15 mouse cellular contexts compared by ENCODE assay signal in the genomic region with DNA sequence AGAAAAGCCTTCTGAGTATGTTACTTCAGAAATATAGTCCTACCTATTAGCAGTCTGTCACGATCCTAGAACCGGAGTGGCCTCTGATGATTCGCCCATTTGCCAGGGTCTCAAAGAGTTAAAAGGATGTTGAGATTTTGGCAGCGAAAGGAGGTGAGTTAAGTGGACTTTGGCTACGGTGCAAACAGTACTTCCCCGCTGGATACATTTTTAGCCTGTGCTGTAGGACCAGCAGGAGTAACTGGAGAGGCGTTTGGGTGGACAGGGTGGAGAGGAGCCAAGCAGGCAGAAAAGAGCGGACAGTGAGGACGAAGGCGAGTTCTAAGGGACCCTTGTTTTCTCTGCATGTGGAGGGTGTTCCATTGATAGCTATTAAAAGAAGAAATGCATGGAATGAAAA.
A peak's percentile ranks its signal among the peaks of the same experiment; 100 is the strongest.
DNase-seq lines count a peak whose midpoint lies in the region; ATAC-seq lines count a peak whose summit lies in the region.
"Had no signal": no experiment of that assay in that cellular context is flagged by ENCODE, and none has a peak within 500 bp of the region (broad histone marks: within the 10 kb centered on the region; RNA-seq: fewer than 3 reads in every experiment).

No protein-coding gene starts in this region.

- no peak overlapping the region for H3K9ac ChIP-seq in kidney, embryonic 16.5 days (replicated peaks; ENCODE audit: low read length)
- H3K9ac ChIP-seq in heart, embryonic 15.5 days, result no peak overlapping the region
- H3K9ac ChIP-seq in liver, embryonic 13.5 days, result no peak overlapping the region
- no peak overlapping the region for H3K9ac ChIP-seq in forebrain, embryonic 14.5 days (ENCODE audit: low read length)
- H3K9ac ChIP-seq: forebrain, postnatal 0 days; limb, embryonic 15.5 days; neural tube, embryonic 13.5 days had no signal

- H3K27ac ChIP-seq in kidney, embryonic 16.5 days (ENCODE audit: low read length), result no peak overlapping the region
- H3K27ac ChIP-seq in heart, embryonic 15.5 days, result 0 out of 2 replicates have a peak overlapping the region, but pooled peaks have one; percentile 12
- peak overlapping the region; percentile 32; the same call in 1 of the 2 replicates for H3K27ac ChIP-seq in liver, embryonic 13.5 days
- no peak overlapping the region for H3K27ac ChIP-seq in limb, embryonic 10.5 days
- no peak overlapping the region for H3K27ac ChIP-seq in forebrain, embryonic 14.5 days (ENCODE audit: low read depth, low read length)
- H3K27ac ChIP-seq: limb, embryonic 15.5 days; neural tube, embryonic 13.5 days had no signal

- no peak overlapping the region for H3K4me3 ChIP-seq in kidney, embryonic 16.5 days (ENCODE audit: low read length)
- H3K4me3 ChIP-seq in heart, embryonic 15.5 days, result no peak overlapping the region
- no peak overlapping the region for H3K4me3 ChIP-seq in liver, embryonic 13.5 days (replicated peaks)
- no peak overlapping the region for H3K4me3 ChIP-seq in limb, embryonic 10.5 days
- no peak overlapping the region for H3K4me3 ChIP-seq in forebrain, embryonic 14.5 days (ENCODE audit: low read depth, low read length)
- H3K4me3 ChIP-seq: limb, embryonic 15.5 days; neural tube, embryonic 13.5 days had no signal

- H3K4me1 ChIP-seq in kidney, embryonic 16.5 days (ENCODE audit: insufficient read depth, low read length), result peaks cover 6% of the 10 kb centered on the region; the same call in 1 of the 2 replicates
- H3K4me1 ChIP-seq in heart, embryonic 15.5 days (replicated peaks), result peaks cover 27% of the 10 kb centered on the region
- peaks cover 13% of the 10 kb centered on the region for H3K4me1 ChIP-seq in liver, embryonic 13.5 days (replicated peaks)
- H3K4me1 ChIP-seq in limb, embryonic 10.5 days, result peaks cover 20% of the 10 kb centered on the region
- H3K4me1 ChIP-seq in forebrain, embryonic 14.5 days (ENCODE audit: control insufficient read depth, insufficient read depth, low read length), result peaks cover 3% of the 10 kb centered on the region; the same call in 1 of the 2 replicates

- H3K4me2 ChIP-seq in kidney, embryonic 16.5 days (replicated peaks; ENCODE audit: low read depth, low read length), result no peak overlapping the region
- no peak overlapping the region for H3K4me2 ChIP-seq in heart, embryonic 15.5 days
- no peak overlapping the region for H3K4me2 ChIP-seq in liver, embryonic 13.5 days
- no peak overlapping the region for H3K4me2 ChIP-seq in forebrain, embryonic 14.5 days (ENCODE audit: low read length)
- H3K4me2 ChIP-seq: limb, embryonic 15.5 days; neural tube, embryonic 13.5 days had no signal

- H3K9me3 ChIP-seq in kidney, embryonic 16.5 days (ENCODE audit: low read length), result no peaks in the 10 kb centered on the region
- H3K9me3 ChIP-seq in heart, embryonic 15.5 days (replicated peaks), result no peaks in the 10 kb centered on the region
- H3K9me3 ChIP-seq in liver, embryonic 13.5 days (replicated peaks), result no peaks in the 10 kb centered on the region
- no peaks in the 10 kb centered on the region for H3K9me3 ChIP-seq in limb, embryonic 10.5 days (replicated peaks)
- H3K9me3 ChIP-seq in forebrain, embryonic 14.5 days (replicated peaks; ENCODE audit: control insufficient read depth, low read length), result no peaks in the 10 kb centered on the region
- H3K9me3 ChIP-seq: limb, embryonic 15.5 days; neural tube, embryonic 13.5 days had no signal

- DNase-seq in kidney, postnatal 10 days, result peak; percentile 27
- no peak for DNase-seq in liver, embryonic 13.5 days
- DNase-seq in lung, postnatal 4 days, result peak; percentile 25 to 41
- no peak for DNase-seq in thymus, postnatal 14 days
- no peak for DNase-seq in limb, embryonic 10.5 days (ENCODE audit: low spot score)
- DNase-seq in forebrain, embryonic 14.5 days (ENCODE audit: low spot score), result no peak
- DNase-seq: cerebellum, adult 9-11 months; forebrain, postnatal 0 days; midbrain, embryonic 14.5 days; right cerebral cortex, adult 18-20 months had no signal

- 53% methylated on average over 10 of the region's 10 CpGs for WGBS in kidney, embryonic 16.5 days
- 27% methylated on average over 10 of the region's 10 CpGs for WGBS in heart, embryonic 15.5 days
- WGBS in liver, embryonic 13.5 days (ENCODE audit: insufficient replicate concordance), result 54% methylated on average over 10 of the region's 10 CpGs
- WGBS in limb, embryonic 10.5 days, result 73% methylated on average over 10 of the region's 10 CpGs
- WGBS in forebrain, embryonic 14.5 days, result 64% methylated on average over 10 of the region's 10 CpGs

- no peaks in the 10 kb centered on the region for H3K36me3 ChIP-seq in kidney, embryonic 16.5 days (ENCODE audit: insufficient read depth, low read length)
- H3K36me3 ChIP-seq in heart, embryonic 15.5 days, result no peaks in the 10 kb centered on the region
- no peaks in the 10 kb centered on the region for H3K36me3 ChIP-seq in liver, embryonic 13.5 days
- no peaks in the 10 kb centered on the region for H3K36me3 ChIP-seq in limb, embryonic 10.5 days
- H3K36me3 ChIP-seq in forebrain, embryonic 14.5 days (ENCODE audit: control insufficient read depth, insufficient read depth, low read length), result no peaks in the 10 kb centered on the region
- H3K36me3 ChIP-seq: limb, embryonic 15.5 days; neural tube, embryonic 13.5 days had no signal

- ATAC-seq in kidney, embryonic 16.5 days (ENCODE audit: low FRiP score, low TSS enrichment), result no peak
- ATAC-seq in heart, embryonic 15.5 days (replicated peaks; ENCODE audit: insufficient number of reproducible peaks, insufficient read depth, low FRiP score, low read depth), result no peak; the same call in 1 of the 2 replicates
- peak; percentile 51; the same call in 1 of the 2 replicates for ATAC-seq in liver, embryonic 13.5 days (ENCODE audit: low read depth)
- ATAC-seq in forebrain, embryonic 14.5 days, result no peak
- ATAC-seq: forebrain, postnatal 0 days; hindbrain, embryonic 16.5 days had no signal

- no peaks in the 10 kb centered on the region for H3K27me3 ChIP-seq in kidney, embryonic 16.5 days (ENCODE audit: insufficient read depth, low read length)
- no peaks in the 10 kb centered on the region for H3K27me3 ChIP-seq in heart, embryonic 15.5 days
- H3K27me3 ChIP-seq in liver, embryonic 13.5 days, result peaks cover 15% of the 10 kb centered on the region
- H3K27me3 ChIP-seq in limb, embryonic 10.5 days (ENCODE audit: low read depth, poor library complexity, severe bottlenecking), result peaks cover 11% of the 10 kb centered on the region; the same call in 1 of the 2 replicates
- H3K27me3 ChIP-seq in forebrain, embryonic 14.5 days (replicated peaks; ENCODE audit: control insufficient read depth, insufficient read depth, low read length), result no peaks in the 10 kb centered on the region
- H3K27me3 ChIP-seq: limb, embryonic 15.5 days had no signal

Comparison
In these comparisons a context has a peak if more than half of its experiments do, and no peak if none do; other contexts are left out.
1. DNase-seq: peak in kidney, postnatal 10 days (single experiment) and lung, postnatal 4 days (2 of 2); none in liver, embryonic 13.5 days (single experiment), thymus, postnatal 14 days (single experiment), limb, embryonic 10.5 days (single experiment) and forebrain, embryonic 14.5 days (single experiment).
2. H3K27ac ChIP-seq: peak in heart, embryonic 15.5 days (single experiment) and liver, embryonic 13.5 days (single experiment); none in kidney, embryonic 16.5 days (single experiment), limb, embryonic 10.5 days (single experiment) and forebrain, embryonic 14.5 days (single experiment).